Mouse (Mus musculus) colon, adult 2 months (tissue): ENCODE data around the gene Sycp2. TPM values are rescaled to one million over a fixed set of nuclear protein-coding genes. Genes with fewer than 3 reads are reported as not detected.

Experiments used
- polyA plus RNA-seq: library from polyadenylated mRNA; depleted of rRNA; stranded (reverse); fragments of >200 nt; gene quantifications from 2 replicates; pipeline ENCODE4 v1.2.3, GENCODE M21; 2012; rRNA removed

Gene Sycp2
- not detected in 2 replicates for polyA plus RNA-seq

DNA sequence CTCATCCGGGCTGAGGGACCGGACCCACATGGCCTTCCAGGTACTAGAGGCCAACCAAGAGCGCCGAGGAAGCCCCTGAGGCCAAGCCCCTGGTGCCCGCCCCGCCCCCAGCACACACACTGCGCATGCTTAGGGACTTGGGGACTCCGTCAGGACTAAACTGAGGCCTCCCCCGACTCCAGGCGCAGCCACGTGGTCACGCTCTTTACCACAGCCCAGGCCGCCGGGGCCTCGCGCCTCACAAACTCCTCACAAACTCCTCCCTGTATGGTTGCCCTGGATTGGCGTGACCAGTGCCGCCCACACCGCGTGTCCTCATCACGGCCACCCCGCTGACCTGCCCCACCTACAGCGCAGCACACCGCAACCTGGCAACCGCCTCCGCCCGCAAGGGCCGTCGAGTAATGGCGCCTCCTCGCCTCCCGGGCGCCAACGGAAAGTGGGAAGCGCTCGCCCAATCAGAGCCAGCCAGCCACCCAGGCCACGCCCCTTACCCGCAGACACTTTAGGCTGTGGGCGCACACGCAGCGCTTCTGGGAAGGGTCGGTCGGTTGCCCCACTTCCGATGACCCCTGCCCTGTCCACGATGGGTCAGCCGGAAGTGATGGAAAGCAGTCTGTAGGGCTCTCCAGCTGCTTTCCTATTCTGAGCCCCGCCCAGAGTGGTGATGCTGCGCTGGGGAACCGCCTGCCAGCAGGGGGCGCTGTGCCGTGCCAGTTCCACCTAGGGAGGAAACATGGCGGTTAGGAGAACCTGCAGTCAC lies at the start of gene Sycp2:
Gene Sycp2, minus strand, starts transcription at position 633 of the 763 bp plus-strand sequence.

DNA sequence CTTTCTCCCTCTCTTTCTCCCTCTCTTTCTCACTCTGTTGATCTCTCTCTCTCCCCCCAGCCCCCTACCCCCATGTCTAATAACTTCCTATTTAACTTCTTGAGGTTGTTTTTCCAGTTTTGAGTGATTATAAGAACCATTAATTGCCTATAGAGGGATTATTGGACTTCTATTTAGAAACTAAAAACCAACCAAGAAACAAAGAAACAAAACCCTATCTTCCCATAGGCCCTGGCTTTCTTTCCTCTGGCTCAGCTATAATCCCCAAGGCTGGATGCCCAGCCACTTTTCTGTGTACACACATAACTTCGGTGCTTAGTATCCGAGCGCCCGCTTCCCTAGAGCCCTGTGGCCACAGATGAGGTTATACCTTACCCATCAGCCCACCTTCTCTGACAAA lies 22.7 kb upstream of the Sycp2 start, which contains the start of gene Cdh26:
Gene Cdh26, plus strand, starts transcription at position 301 of the 400 bp plus-strand sequence.

DNA sequence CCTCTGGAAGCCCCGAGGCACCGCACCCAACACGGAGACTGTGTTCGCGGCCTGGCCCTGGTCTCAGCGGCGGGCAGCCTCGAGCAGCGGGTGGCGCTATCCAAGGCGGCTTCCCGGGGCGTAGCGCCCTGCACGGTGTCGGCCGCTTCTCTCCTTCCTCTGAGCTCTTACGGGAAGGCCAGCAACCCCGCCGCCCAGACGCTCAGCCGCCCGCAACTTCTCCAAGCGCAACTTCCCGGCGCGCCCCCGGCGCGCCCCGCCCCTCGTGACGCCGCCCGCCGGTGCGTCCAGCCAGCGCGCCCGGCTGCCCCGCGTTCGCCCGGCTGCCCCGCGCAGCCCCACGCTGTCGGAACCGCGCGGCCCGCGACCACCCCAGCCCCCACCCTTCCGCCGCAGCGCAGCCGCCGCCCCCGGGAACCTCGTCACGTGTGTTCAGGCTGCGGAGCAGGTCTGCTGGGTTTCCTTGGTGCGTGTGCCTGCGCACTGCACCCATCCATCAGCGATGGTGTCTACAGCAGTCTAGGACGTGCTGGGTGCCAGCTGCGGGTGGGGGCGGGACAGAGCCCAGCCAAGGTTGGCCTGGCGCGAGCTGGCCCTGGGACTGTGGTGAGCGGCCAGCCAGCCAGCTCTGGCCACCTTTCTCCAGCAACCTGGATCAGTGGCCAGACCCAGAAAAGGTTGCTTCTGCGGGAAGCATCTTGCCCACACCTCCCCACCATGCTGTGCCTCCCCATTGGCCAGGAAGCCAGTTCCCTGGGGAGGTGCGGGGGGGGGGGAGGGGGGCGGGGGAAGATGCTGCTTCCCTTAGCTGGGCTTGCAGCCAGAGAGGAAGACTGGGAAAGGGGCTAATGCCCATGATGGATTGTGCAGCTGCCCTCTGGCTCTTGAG lies 7.0 kb upstream of the Sycp2 start, which contains the start of the genes Ppp1r3d and Fam217b:
Gene Ppp1r3d, minus strand, starts transcription at position 212 of the 889 bp plus-strand sequence.
Gene Fam217b, plus strand, starts transcription at position 264 of the 889 bp plus-strand sequence.

Other genes starting within 250 kb of the Sycp2 start
- 4.6 and 4.9 TPM in 2 replicates for gene Ppp1r3d, start 6.8 kb upstream of the Sycp2 start, polyA plus RNA-seq
- gene Fam217b, start 6.8 kb upstream of the Sycp2 start, polyA plus RNA-seq = 0.74 and 1.9 TPM in 2 replicates
- 0.74 and 1.0 TPM in 2 replicates for gene Cdh26, start 22.8 kb upstream of the Sycp2 start, polyA plus RNA-seq